Mouse (Mus musculus): ENCODE results near the gene Hnrnpa1.

- TF ChIP-seq CTCF (conservative IDR thresholded peaks at IDR 0.05; ENCODE audit: insufficient read depth, insufficient read length, low read depth, low read length) = peak; percentile 73
- no peak for TF ChIP-seq POLR2A (IDR thresholded peaks at IDR 0.05; ENCODE audit: low read depth, low read length)
Observed at GRCm38 (mm10) chr15:103190531-103191462, 49.4 kb upstream of the Hnrnpa1 start.
